ENCODE assay signal across 8 mouse cellular contexts in genomic region chrX:142314307-142315024, GRCm38 (mm10). TPM values are rescaled to one million over a fixed set of nuclear protein-coding genes. Genes with fewer than 3 reads are reported as not detected.
DNase-seq lines count a peak whose midpoint lies in the region; ATAC-seq lines count a peak whose summit lies in the region.

No protein-coding gene starts in this region.

- no peak overlapping the region for H3K27ac ChIP-seq in forebrain, embryonic 12.5 days
- no peak overlapping the region for H3K27ac ChIP-seq in hindbrain, embryonic 10.5 days

- peaks cover 7% of the 10 kb centered on the region; the same call in 1 of the 2 replicates for H3K27me3 ChIP-seq in forebrain, embryonic 12.5 days
- H3K27me3 ChIP-seq in hindbrain, embryonic 10.5 days (ENCODE audit: insufficient read depth, poor library complexity, severe bottlenecking) = peaks cover 23% of the 10 kb centered on the region

- 51% methylated on average over 11 of the region's 11 CpGs for WGBS in forebrain, embryonic 12.5 days
- WGBS in hindbrain, embryonic 10.5 days = 50% methylated on average over 11 of the region's 11 CpGs

- H3K4me3 ChIP-seq in forebrain, embryonic 12.5 days (replicated peaks) = no peak overlapping the region
- H3K4me3 ChIP-seq in hindbrain, embryonic 10.5 days = no peak overlapping the region

- no peak overlapping the region for H3K9ac ChIP-seq in forebrain, embryonic 12.5 days

- no peak overlapping the region for H3K4me2 ChIP-seq in forebrain, embryonic 12.5 days

- ATAC-seq in forebrain, embryonic 12.5 days (ENCODE audit: low FRiP score) = peak; percentile 61; the same call in 1 of the 2 replicates
- peak; percentile 78 for ATAC-seq in megakaryocyte progenitor cell, adult 5-6 weeks (replicated peaks; ENCODE audit: poor library complexity)
- no peak for ATAC-seq in erythroblast, adult 5-6 weeks (replicated peaks; ENCODE audit: low FRiP score, poor library complexity, severe bottlenecking)

- peak; percentile 64 for DNase-seq in MN1 (ENCODE audit: low spot score)
- DNase-seq in c-Kit-negative CD71-positive TER-119-positive erythroid progenitor cells, embryonic 14.5 days (ENCODE audit: low read depth, low spot score) = peak; percentile 29
- DNase-seq in hindbrain, embryonic 10.5 days (ENCODE audit: low spot score) = peak; percentile 54
- peak; percentile 64 to 76 for DNase-seq in layer of hippocampus, postnatal 25 days (ENCODE audit: extremely low spot score in 1 of 2, low spot score in 1 of 2)
- peak; percentile 72 for DNase-seq in right cerebral cortex, postnatal 25 days

- H3K36me3 ChIP-seq in forebrain, embryonic 12.5 days (replicated peaks) = no peaks in the 10 kb centered on the region
- H3K36me3 ChIP-seq in hindbrain, embryonic 10.5 days = no peaks in the 10 kb centered on the region

- no peaks in the 10 kb centered on the region for H3K4me1 ChIP-seq in forebrain, embryonic 12.5 days
- H3K4me1 ChIP-seq in hindbrain, embryonic 10.5 days (replicated peaks) = no peaks in the 10 kb centered on the region

- H3K9me3 ChIP-seq in forebrain, embryonic 12.5 days = no peaks in the 10 kb centered on the region
- no peaks in the 10 kb centered on the region for H3K9me3 ChIP-seq in hindbrain, embryonic 10.5 days

RNA-seq across cellular contexts. Expression of gene Kcne1l, which starts 8.4 kb away (rescaled TPM):
- polyA plus RNA-seq in forebrain, embryonic 12.5 days (2016; fragmentation: Nextera tagmentation; extraction: Ambion mirVana) = 14.5 and 14.7 TPM in 2 replicates
- 18.2 and 23.1 TPM in 2 replicates for polyA plus RNA-seq in hindbrain, embryonic 10.5 days (2016; fragmentation: Nextera tagmentation; extraction: Ambion mirVana)
- total RNA-seq in layer of hippocampus, postnatal 25 days (2021) = 1 to 10 TPM; 4.8 to 5.4 TPM
- total RNA-seq in megakaryocyte progenitor cell, adult 5-6 weeks (2015) = not detected in 2 replicates
- total RNA-seq in megakaryocyte progenitor cell, adult 5-6 weeks (2017) = not detected in 2 replicates
- not detected in 2 replicates for total RNA-seq in erythroblast, adult 5-6 weeks (2015; ENCODE audit: low replicate concordance)
- total RNA-seq in erythroblast, adult 5-6 weeks (2017; ENCODE audit: low replicate concordance) = not detected in 2 replicates

Comparison
In these comparisons a context has a peak if more than half of its experiments do, and no peak if none do; other contexts are left out.
1. RNA of gene Kcne1l, which starts 8.4 kb away (total RNA-seq): 4.8 to 5.4 TPM in layer of hippocampus, postnatal 25 days; not detected in megakaryocyte progenitor cell, adult 5-6 weeks and not detected in erythroblast, adult 5-6 weeks; every median in the first group is over 4 times any median in the second.
2. Peak in every context shown above with its lines, with median percentiles within 50 percentile points of each other: DNase-seq.